Mouse (Mus musculus) embryonic facial prominence, embryonic 10.5 days (tissue): ENCODE measurements around the gene Lrmda. TPM values are rescaled to one million over a fixed set of nuclear protein-coding genes. Genes with fewer than 3 reads are reported as not detected.

Experiments
- DNase-seq: peaks from one replicate; pipeline ENCODE4 v3.0.0-alpha.2; 2017; ENCODE audit warnings: low spot score
- H3K27ac ChIP-seq: fragments of 300-500 bp; sonication (generic); replicated peaks from 2 replicates; pipeline ENCODE4 v1.5.1; 2016; ENCODE audit warnings: mild to moderate bottlenecking
- H3K27me3 ChIP-seq: fragments of 300-500 bp; sonication (generic); replicated peaks from 2 replicates; pipeline ENCODE4 v1.6.1; 2016; ENCODE audit warnings: low read depth, mild to moderate bottlenecking; ENCODE audit not compliant: poor library complexity, severe bottlenecking
- H3K36me3 ChIP-seq: fragments of 300-500 bp; sonication (generic); replicated peaks from 2 replicates; pipeline ENCODE4 v1.6.1; 2016; ENCODE audit warnings: mild to moderate bottlenecking, moderate library complexity
- H3K4me1 ChIP-seq: fragments of 300-500 bp; sonication (generic); 2 replicates; pipeline ENCODE4 v1.6.1; 2016
- H3K4me3 ChIP-seq: fragments of 300-500 bp; sonication (generic); 2 replicates; pipeline ENCODE4 v1.5.1; 2016; ENCODE audit warnings: mild to moderate bottlenecking, moderate library complexity
- H3K9me3 ChIP-seq: fragments of 300-500 bp; sonication (generic); 2 replicates; pipeline ENCODE4 v1.6.1; 2016; ENCODE audit warnings: mild to moderate bottlenecking
- WGBS: fragments of 180-500 bp; shearing (Covaris S2); methylation state at CpG from one replicate; pipeline ENCODE4 v1.1.7; 2016; 5-methylcytosine and 5-hydroxymethylcytosine counted together
- polyA plus RNA-seq: library from polyadenylated mRNA; unstranded; fragments of >200 nt; fragmentation: Nextera tagmentation; extraction: Ambion mirVana; gene quantifications from 2 replicates; pipeline ENCODE4 v1.2.1, GENCODE M21; 2016

The Lrmda gene
- polyA plus RNA-seq, 1 experiment from 2014 or later, result 0.88 TPM

GRCm38 (mm10) chr14:22750409-22750808 lies 730.9 kb downstream of the Lrmda start:
- H3K4me1 ChIP-seq, result peaks cover 12% of the 10 kb centered on the region
- H3K27me3 ChIP-seq, result no peaks in the 10 kb centered on the region
- H3K36me3 ChIP-seq, result no peaks in the 10 kb centered on the region
- no peak overlapping the region for H3K4me3 ChIP-seq
- no peak for DNase-seq
- no peaks in the 10 kb centered on the region for H3K9me3 ChIP-seq
- no peak overlapping the region for H3K27ac ChIP-seq

GRCm38 (mm10) chr14:22751290-22751689 lies 731.8 kb downstream of the Lrmda start:
- Histone ChIP-seq H3K9me3 (no peaks in the 10 kb centered on the region), H3K27me3 (no peaks in the 10 kb centered on the region), H3K4me1 (peaks cover 3% of the 10 kb centered on the region), H3K36me3 (no peaks in the 10 kb centered on the region), H3K27ac (no peak overlapping the region), H3K4me3 (no peak overlapping the region)
- DNase-seq, result no peak
- 85% methylated on average over 10 of the region's 10 CpGs for whole genome bisulfite sequencing

GRCm38 (mm10) chr14:22754633-22755032 lies 735.1 kb downstream of the Lrmda start:
- H3K4me3 ChIP-seq, result no peak overlapping the region
- H3K27ac ChIP-seq, result no peak overlapping the region
- 90% methylated on average over 5 of the region's 5 CpGs for WGBS
- no peaks in the 10 kb centered on the region for H3K36me3 ChIP-seq
- peaks cover 6% of the 10 kb centered on the region for H3K4me1 ChIP-seq
- no peaks in the 10 kb centered on the region for H3K27me3 ChIP-seq
- no peak for DNase-seq
- H3K9me3 ChIP-seq, result no peaks in the 10 kb centered on the region

DNA sequence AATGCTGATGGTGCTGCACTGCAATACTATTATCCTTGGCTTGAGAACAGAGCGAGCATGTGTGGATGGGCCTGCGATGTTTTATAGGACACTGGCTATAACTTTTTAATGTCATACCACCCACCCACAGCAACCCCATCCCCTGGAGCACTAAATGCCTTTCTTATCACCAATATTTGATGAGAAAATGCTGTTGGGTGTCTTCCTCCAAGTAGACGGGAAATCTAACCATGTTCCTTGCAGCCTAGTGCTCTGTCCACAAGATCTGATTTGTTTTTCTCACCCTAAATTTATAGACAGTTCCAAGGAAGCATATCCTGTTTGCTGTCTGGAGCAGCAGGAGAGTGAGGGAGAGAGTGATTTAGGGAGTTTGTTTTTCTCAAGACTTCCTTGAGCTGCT lies 738.0 kb downstream of the Lrmda start:
- no peaks in the 10 kb centered on the region for H3K27me3 ChIP-seq
- H3K9me3 ChIP-seq, result no peaks in the 10 kb centered on the region
- no peak overlapping the region for H3K4me3 ChIP-seq
- H3K27ac ChIP-seq, result no peak overlapping the region
- peaks cover 9% of the 10 kb centered on the region for H3K4me1 ChIP-seq
- 93% methylated on average over 3 of the region's 3 CpGs for WGBS
- no peak for DNase-seq
- H3K36me3 ChIP-seq, result no peaks in the 10 kb centered on the region

- no peak overlapping the region for H3K4me3 ChIP-seq
- no peaks in the 10 kb centered on the region for H3K9me3 ChIP-seq
- WGBS, result 52% methylated on average over 2 of the region's 2 CpGs
- no peak overlapping the region for H3K27ac ChIP-seq
- H3K4me1 ChIP-seq, result peaks cover 9% of the 10 kb centered on the region
- no peak for DNase-seq
- H3K27me3 ChIP-seq, result no peaks in the 10 kb centered on the region
- no peaks in the 10 kb centered on the region for H3K36me3 ChIP-seq
Observed at GRCm38 (mm10) chr14:22759216-22759615, 739.7 kb downstream of the Lrmda start.

DNA sequence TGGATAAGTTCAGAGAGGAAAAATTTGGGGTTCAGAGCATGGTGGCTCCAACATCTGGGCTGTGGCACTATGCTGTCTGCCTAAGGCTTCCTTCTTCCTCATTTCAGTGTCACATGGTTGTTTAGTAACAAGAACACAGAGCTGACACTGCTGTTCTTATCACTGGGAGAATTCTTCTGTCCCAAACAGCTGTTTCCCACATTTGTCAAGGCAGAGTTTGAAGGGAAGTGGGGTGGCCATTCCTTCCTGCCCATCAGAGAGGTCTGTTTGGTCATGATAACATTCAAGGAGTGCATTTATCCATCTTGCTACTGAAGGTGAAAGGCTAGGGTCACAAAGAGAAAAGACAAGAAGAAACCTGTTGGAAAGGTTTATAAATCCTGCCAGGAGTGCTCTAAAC lies 740.2 kb downstream of the Lrmda start:
- no peak overlapping the region for H3K4me3 ChIP-seq
- H3K4me1 ChIP-seq, result peaks cover 9% of the 10 kb centered on the region
- no peak overlapping the region for H3K27ac ChIP-seq
- H3K36me3 ChIP-seq, result no peaks in the 10 kb centered on the region
- DNase-seq, result no peak
- no peaks in the 10 kb centered on the region for H3K9me3 ChIP-seq
- H3K27me3 ChIP-seq, result no peaks in the 10 kb centered on the region

- WGBS, result 85% methylated on average over 7 of the region's 7 CpGs
- Histone ChIP-seq H3K36me3 (no peaks in the 10 kb centered on the region), H3K4me1 (peaks cover 9% of the 10 kb centered on the region), H3K27ac (no peak overlapping the region; the same call in 1 of the 2 replicates), H3K9me3 (no peaks in the 10 kb centered on the region), H3K4me3 (no peak overlapping the region), H3K27me3 (no peaks in the 10 kb centered on the region)
- DNase-seq, result no peak
Observed at GRCm38 (mm10) chr14:22760241-22761039, 740.9 kb downstream of the Lrmda start.

- no peak for DNase-seq
- peaks cover 6% of the 10 kb centered on the region; the same call in 1 of the 2 replicates for H3K4me1 ChIP-seq
- H3K36me3 ChIP-seq, result no peaks in the 10 kb centered on the region
- H3K27me3 ChIP-seq, result no peaks in the 10 kb centered on the region
- no peaks in the 10 kb centered on the region for H3K9me3 ChIP-seq
- WGBS, result 84% methylated on average over 2 of the region's 2 CpGs
- H3K27ac ChIP-seq, result no peak overlapping the region
- no peak overlapping the region for H3K4me3 ChIP-seq
Observed at GRCm38 (mm10) chr14:22781709-22782108, 762.2 kb downstream of the Lrmda start.

DNA sequence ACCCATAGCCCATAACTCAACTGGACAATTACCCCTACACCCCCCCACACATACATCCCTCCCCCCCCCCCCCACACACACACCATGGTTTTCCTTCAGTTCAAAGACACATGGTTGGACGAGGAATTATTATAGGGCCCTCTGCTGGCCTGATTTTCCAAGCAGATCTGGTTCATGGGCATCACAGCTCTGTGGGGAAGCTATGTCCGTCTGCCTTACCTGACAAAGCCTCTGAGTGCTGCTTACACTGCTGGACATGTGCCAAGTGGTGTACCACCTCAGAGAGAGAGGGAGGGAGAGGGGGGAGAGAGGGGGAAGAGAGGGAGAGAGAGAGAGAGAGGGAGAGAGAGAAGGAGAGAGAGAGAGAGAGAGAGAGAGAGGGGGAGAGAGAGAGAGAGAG lies 762.9 kb downstream of the Lrmda start:
- Histone ChIP-seq H3K9me3 (no peaks in the 10 kb centered on the region), H3K36me3 (no peaks in the 10 kb centered on the region), H3K4me3 (no peak overlapping the region), H3K27me3 (no peaks in the 10 kb centered on the region), H3K4me1 (peaks cover 6% of the 10 kb centered on the region; the same call in 1 of the 2 replicates), H3K27ac (no peak overlapping the region)
- DNase-seq, result no peak
- 65% methylated on average over 2 of the region's 2 CpGs for WGBS

- H3K27me3 ChIP-seq, result no peaks in the 10 kb centered on the region
- peaks cover 6% of the 10 kb centered on the region; the same call in 1 of the 2 replicates for H3K4me1 ChIP-seq
- H3K4me3 ChIP-seq, result no peak overlapping the region
- DNase-seq, result peak; percentile 24
- WGBS, result 77% methylated on average over 15 of the region's 15 CpGs
- H3K9me3 ChIP-seq, result no peaks in the 10 kb centered on the region
- H3K36me3 ChIP-seq, result no peaks in the 10 kb centered on the region
- H3K27ac ChIP-seq, result peak overlapping the region; percentile 71
Observed at GRCm38 (mm10) chr14:22783211-22784161, 764.0 kb downstream of the Lrmda start.

DNA sequence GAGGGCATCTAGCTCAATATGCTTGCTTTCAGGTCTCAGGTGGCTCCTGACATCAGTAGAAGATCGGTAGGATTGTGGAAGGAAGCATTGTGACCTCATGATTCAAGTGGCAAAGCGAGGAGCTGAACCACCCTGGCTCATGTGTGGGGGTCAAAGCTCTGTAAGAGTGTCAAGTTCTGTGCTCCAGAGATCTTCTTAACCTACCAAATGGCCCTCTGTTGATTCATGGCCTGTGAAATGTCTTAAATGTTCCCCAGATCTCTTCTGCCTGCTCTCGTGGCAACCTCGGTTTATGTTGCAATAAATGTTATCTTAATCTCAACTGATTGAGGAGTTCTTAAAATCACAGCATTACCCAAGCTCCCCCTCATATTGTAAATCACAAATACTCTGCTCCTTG lies 780.5 kb downstream of the Lrmda start:
- H3K9me3 ChIP-seq, result no peaks in the 10 kb centered on the region
- H3K36me3 ChIP-seq, result no peaks in the 10 kb centered on the region
- peaks cover 8% of the 10 kb centered on the region for H3K4me1 ChIP-seq
- no peak overlapping the region for H3K27ac ChIP-seq
- H3K27me3 ChIP-seq, result no peaks in the 10 kb centered on the region
- H3K4me3 ChIP-seq, result no peak overlapping the region
- DNase-seq, result no peak
- WGBS, result 82% methylated on average over 4 of the region's 4 CpGs

DNA sequence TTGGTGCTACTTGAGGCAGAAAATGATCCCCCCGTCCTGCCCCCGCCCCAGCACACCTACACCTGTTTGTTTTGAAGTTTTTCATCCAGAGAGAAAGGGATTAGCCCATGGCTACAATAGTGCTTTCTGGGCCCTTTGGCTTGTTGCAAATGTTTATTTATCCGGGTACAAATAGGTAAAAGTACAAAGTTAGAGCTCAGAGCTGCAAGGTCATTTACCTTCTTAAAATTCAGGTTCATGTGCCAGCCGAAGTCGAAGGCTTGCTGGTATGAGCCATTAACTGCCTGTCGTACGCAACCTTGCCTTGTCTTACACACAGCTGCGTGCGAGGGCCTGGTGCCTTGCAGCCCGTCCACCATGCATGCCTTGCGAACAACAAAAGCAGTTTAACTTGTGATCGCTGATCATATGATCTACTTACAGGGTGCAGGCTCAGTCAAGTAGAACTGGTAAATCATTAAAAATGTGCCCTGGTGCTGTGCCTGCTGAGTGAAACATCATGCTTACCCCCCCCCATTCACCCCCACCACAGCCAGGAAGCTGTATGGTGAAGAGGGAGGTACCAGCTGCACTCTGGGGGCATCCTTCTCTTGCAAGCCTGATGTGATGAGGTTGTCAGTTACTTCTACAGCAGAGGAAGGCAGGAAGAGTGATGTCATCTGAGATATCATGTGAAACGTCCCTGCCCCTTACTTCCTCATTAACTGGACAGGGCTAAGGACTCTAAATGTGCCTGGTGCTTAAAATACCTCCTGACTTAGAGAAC lies 781.5 kb downstream of the Lrmda start:
- H3K36me3 ChIP-seq, result no peaks in the 10 kb centered on the region
- H3K4me3 ChIP-seq, result no peak overlapping the region
- WGBS, result 72% methylated on average over 13 of the region's 13 CpGs
- no peak for DNase-seq
- H3K27me3 ChIP-seq, result no peaks in the 10 kb centered on the region
- H3K9me3 ChIP-seq, result no peaks in the 10 kb centered on the region
- no peak overlapping the region for H3K27ac ChIP-seq
- peaks cover 8% of the 10 kb centered on the region for H3K4me1 ChIP-seq
